ENCODE assay signal across 16 mouse cellular contexts in the genomic region with DNA sequence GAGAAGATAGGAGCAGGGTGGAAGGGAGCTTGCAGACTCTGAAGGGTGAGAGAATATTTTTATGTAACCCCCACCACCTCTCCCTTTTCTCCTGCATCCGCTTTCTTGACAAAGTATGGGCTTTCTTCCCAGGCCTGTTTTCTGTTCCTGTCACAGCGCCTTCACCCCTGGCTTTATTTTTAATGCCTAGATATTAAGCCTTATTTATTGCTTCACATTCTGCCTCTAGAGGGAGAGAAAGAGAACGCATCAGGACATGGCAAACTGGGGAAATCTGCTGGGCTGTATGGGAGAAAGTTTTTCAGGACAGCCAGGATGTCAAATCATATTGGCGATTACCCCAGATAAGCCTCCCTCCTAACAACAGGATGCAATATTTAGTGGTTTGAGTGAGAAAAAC. TPM values are rescaled to one million over a fixed set of nuclear protein-coding genes. Genes with fewer than 3 reads are reported as not detected.
DNase-seq lines count a peak whose midpoint lies in the region; ATAC-seq and TF ChIP-seq lines count a peak whose summit lies in the region.
"Had no signal": no experiment of that assay in that cellular context is flagged by ENCODE, and none has a peak within 500 bp of the region (broad histone marks: within the 10 kb centered on the region; RNA-seq: fewer than 3 reads in every experiment).

No protein-coding gene starts in this region.

- no peaks in the 10 kb centered on the region for H3K36me3 ChIP-seq in forebrain, embryonic 14.5 days (ENCODE audit: control insufficient read depth, insufficient read depth, low read length)
- H3K36me3 ChIP-seq in forebrain, embryonic 15.5 days: no peaks in the 10 kb centered on the region
- H3K36me3 ChIP-seq in kidney, adult 2 months (ENCODE audit: control insufficient read depth, insufficient read depth, low read length): no peaks in the 10 kb centered on the region
- no peaks in the 10 kb centered on the region for H3K36me3 ChIP-seq in midbrain, postnatal 0 days (ENCODE audit: insufficient read depth, low read length)
- no peaks in the 10 kb centered on the region for H3K36me3 ChIP-seq in midbrain, embryonic 13.5 days
- H3K36me3 ChIP-seq in stomach, postnatal 0 days (ENCODE audit: control insufficient read depth, insufficient read depth, low read length): no peaks in the 10 kb centered on the region
- H3K36me3 ChIP-seq: embryonic facial prominence, embryonic 15.5 days had no signal

- ATAC-seq in forebrain, embryonic 14.5 days: no peak
- no peak for ATAC-seq in forebrain, embryonic 15.5 days (replicated peaks)
- ATAC-seq in midbrain, postnatal 0 days (ENCODE audit: low FRiP score): no peak
- ATAC-seq in midbrain, embryonic 13.5 days: no peak
- ATAC-seq in stomach, postnatal 0 days (ENCODE audit: low FRiP score, low TSS enrichment): no peak
- ATAC-seq: forebrain, embryonic 16.5 days; inflammation-experienced regulatory T-cells, adult 6 months had no signal

- H3K9me3 ChIP-seq in forebrain, embryonic 14.5 days (replicated peaks; ENCODE audit: control insufficient read depth, low read length): no peaks in the 10 kb centered on the region
- H3K9me3 ChIP-seq in forebrain, embryonic 15.5 days: no peaks in the 10 kb centered on the region
- no peaks in the 10 kb centered on the region for H3K9me3 ChIP-seq in midbrain, postnatal 0 days (ENCODE audit: low read length)
- H3K9me3 ChIP-seq in midbrain, embryonic 13.5 days: no peaks in the 10 kb centered on the region
- H3K9me3 ChIP-seq in stomach, postnatal 0 days (ENCODE audit: control insufficient read depth, low read length): no peaks in the 10 kb centered on the region
- H3K9me3 ChIP-seq: embryonic facial prominence, embryonic 15.5 days had no signal

- no peak overlapping the region for H3K27ac ChIP-seq in forebrain, embryonic 14.5 days (ENCODE audit: low read depth, low read length)
- H3K27ac ChIP-seq in forebrain, embryonic 15.5 days (replicated peaks): no peak overlapping the region
- H3K27ac ChIP-seq in kidney, adult 2 months (ENCODE audit: insufficient read depth, low read depth, low read length): peak overlapping the region; percentile 3; the same call in 1 of the 2 replicates
- H3K27ac ChIP-seq in midbrain, postnatal 0 days (ENCODE audit: low read depth, low read length): no peak overlapping the region
- no peak overlapping the region for H3K27ac ChIP-seq in midbrain, embryonic 13.5 days
- no peak overlapping the region for H3K27ac ChIP-seq in stomach, postnatal 0 days (replicated peaks)
- H3K27ac ChIP-seq: embryonic facial prominence, embryonic 15.5 days; liver, embryonic 14.5 days had no signal

- no peak overlapping the region for H3K4me2 ChIP-seq in forebrain, embryonic 14.5 days (ENCODE audit: low read length)
- no peak overlapping the region for H3K4me2 ChIP-seq in forebrain, embryonic 15.5 days (replicated peaks)
- H3K4me2 ChIP-seq in midbrain, postnatal 0 days (ENCODE audit: low read depth, low read length, poor library complexity, severe bottlenecking): no peak overlapping the region
- no peak overlapping the region for H3K4me2 ChIP-seq in midbrain, embryonic 13.5 days (replicated peaks)
- H3K4me2 ChIP-seq in stomach, postnatal 0 days (replicated peaks; ENCODE audit: low read depth): no peak overlapping the region
- H3K4me2 ChIP-seq: embryonic facial prominence, embryonic 15.5 days had no signal

- 52% methylated on average over 4 of the region's 4 CpGs for WGBS in forebrain, embryonic 14.5 days
- WGBS in forebrain, embryonic 15.5 days: 59% methylated on average over 4 of the region's 4 CpGs
- 52% methylated on average over 4 of the region's 4 CpGs for WGBS in kidney, adult 2 months
- 55% methylated on average over 4 of the region's 4 CpGs for WGBS in midbrain, postnatal 0 days
- 53% methylated on average over 4 of the region's 4 CpGs for WGBS in midbrain, embryonic 13.5 days
- WGBS in stomach, postnatal 0 days: 24% methylated on average over 4 of the region's 4 CpGs

- no peak for TF ChIP-seq POLR2A in kidney, adult 2 months (IDR thresholded peaks at IDR 0.05; ENCODE audit: low read depth, low read length)

- H3K4me1 ChIP-seq in forebrain, embryonic 14.5 days (ENCODE audit: control insufficient read depth, insufficient read depth, low read length): peaks cover 5% of the 10 kb centered on the region
- peaks cover 9% of the 10 kb centered on the region for H3K4me1 ChIP-seq in forebrain, embryonic 15.5 days
- no peaks in the 10 kb centered on the region for H3K4me1 ChIP-seq in kidney, adult 2 months (ENCODE audit: control insufficient read depth, insufficient read depth, low read length)
- H3K4me1 ChIP-seq in midbrain, postnatal 0 days (ENCODE audit: insufficient read depth, low read length): no peaks in the 10 kb centered on the region
- peaks cover 44% of the 10 kb centered on the region for H3K4me1 ChIP-seq in midbrain, embryonic 13.5 days (replicated peaks)
- no peaks in the 10 kb centered on the region for H3K4me1 ChIP-seq in stomach, postnatal 0 days (replicated peaks; ENCODE audit: control insufficient read depth, insufficient read depth)

- H3K27me3 ChIP-seq in forebrain, embryonic 14.5 days (replicated peaks; ENCODE audit: control insufficient read depth, insufficient read depth, low read length): peaks cover 10% of the 10 kb centered on the region
- peaks cover 58% of the 10 kb centered on the region for H3K27me3 ChIP-seq in forebrain, embryonic 15.5 days
- H3K27me3 ChIP-seq in kidney, adult 2 months (replicated peaks; ENCODE audit: control insufficient read depth, insufficient read depth, low read length): no peaks in the 10 kb centered on the region; the same call in 1 of the 2 replicates
- no peaks in the 10 kb centered on the region for H3K27me3 ChIP-seq in midbrain, postnatal 0 days (ENCODE audit: insufficient read depth, low read length)
- H3K27me3 ChIP-seq in midbrain, embryonic 13.5 days: 0 out of 2 replicates have a peak, but pooled peaks cover 3% of the 10 kb centered on the region
- H3K27me3 ChIP-seq in stomach, postnatal 0 days (ENCODE audit: control insufficient read depth, insufficient read depth, low read length): no peaks in the 10 kb centered on the region
- H3K27me3 ChIP-seq: embryonic facial prominence, embryonic 15.5 days had no signal

- H3K9ac ChIP-seq in forebrain, embryonic 14.5 days (ENCODE audit: low read length): no peak overlapping the region
- H3K9ac ChIP-seq in forebrain, embryonic 15.5 days (replicated peaks): no peak overlapping the region
- no peak overlapping the region for H3K9ac ChIP-seq in midbrain, postnatal 0 days (replicated peaks; ENCODE audit: low read length, poor library complexity, severe bottlenecking)
- H3K9ac ChIP-seq in midbrain, embryonic 13.5 days (replicated peaks): no peak overlapping the region
- H3K9ac ChIP-seq in stomach, postnatal 0 days (ENCODE audit: low read length): no peak overlapping the region
- H3K9ac ChIP-seq: embryonic facial prominence, embryonic 15.5 days; liver, embryonic 14.5 days had no signal

- peak; percentile 26 for DNase-seq in forebrain, embryonic 14.5 days (ENCODE audit: low spot score)
- DNase-seq in kidney, adult 2 months: peak; percentile 54
- DNase-seq in kidney, adult 8-10 months: no peak
- DNase-seq in midbrain, postnatal 0 days (ENCODE audit: low spot score): no peak
- no peak for DNase-seq in stomach, postnatal 0 days (ENCODE audit: low spot score)
- no peak for DNase-seq in layer of hippocampus, postnatal 14 days (ENCODE audit: low spot score in 2 of 2)
- DNase-seq: cerebellum, adult 18-20 months; gastrocnemius, postnatal 14 days; right cerebral cortex, postnatal 25 days; thymus, postnatal 25 days had no signal

- no peak for TF ChIP-seq EP300 in stomach, postnatal 0 days (optimal IDR thresholded peaks at IDR 0.05)

- TF ChIP-seq CTCF in kidney, adult 2 months (conservative IDR thresholded peaks at IDR 0.05; ENCODE audit: insufficient read depth, insufficient read length, low read depth, low read length): no peak
- TF ChIP-seq CTCF in midbrain, postnatal 0 days (IDR thresholded peaks at IDR 0.05): peak; percentile 64
- TF ChIP-seq CTCF in stomach, postnatal 0 days (IDR thresholded peaks at IDR 0.05; ENCODE audit: low read depth): peak; percentile 60

- no peak overlapping the region for H3K4me3 ChIP-seq in forebrain, embryonic 14.5 days (ENCODE audit: low read depth, low read length)
- no peak overlapping the region for H3K4me3 ChIP-seq in forebrain, embryonic 15.5 days
- H3K4me3 ChIP-seq in kidney, adult 2 months (ENCODE audit: insufficient read depth, low read depth, low read length): no peak overlapping the region
- no peak overlapping the region for H3K4me3 ChIP-seq in midbrain, postnatal 0 days (ENCODE audit: low read depth, low read length)
- no peak overlapping the region for H3K4me3 ChIP-seq in midbrain, embryonic 13.5 days (replicated peaks)
- no peak overlapping the region for H3K4me3 ChIP-seq in stomach, postnatal 0 days (ENCODE audit: low read depth, low read length)
- H3K4me3 ChIP-seq: embryonic facial prominence, embryonic 15.5 days had no signal

RNA-seq across cellular contexts. Expression of a gene that starts 49.6 kb away (rescaled TPM):
- 30.7 and 37.6 TPM in 2 replicates for polyA plus RNA-seq in forebrain, embryonic 14.5 days (2014; fragmentation: Nextera tagmentation; extraction: Ambion mirVana)
- polyA plus RNA-seq in forebrain, embryonic 15.5 days (2015; fragmentation: Nextera tagmentation; extraction: Ambion mirVana): 35.6 and 44.7 TPM in 2 replicates
- polyA plus RNA-seq in kidney, adult 2 months (2012; rRNA removed): 11.9 and 12.2 TPM in 2 replicates
- 27.1 and 27.2 TPM in 2 replicates for total RNA-seq in midbrain, postnatal 0 days (2014; rRNA removed)
- polyA plus RNA-seq in midbrain, postnatal 0 days (2015; fragmentation: Nextera tagmentation; extraction: Ambion mirVana): 30.0 and 30.5 TPM in 2 replicates
- polyA plus RNA-seq in midbrain, embryonic 13.5 days (2015; fragmentation: Nextera tagmentation; extraction: Ambion mirVana): 93.8 and 94.0 TPM in 2 replicates
- 3.6 and 3.7 TPM in 2 replicates for polyA plus RNA-seq in stomach, postnatal 0 days (2015; fragmentation: Nextera tagmentation; extraction: Ambion mirVana)
- total RNA-seq in layer of hippocampus, postnatal 14 days (2021): 1 to 10 TPM; 4.8 to 6.1 TPM

Comparison
In these comparisons a context has a peak if more than half of its experiments do, and no peak if none do; other contexts are left out.
1. DNase-seq: peak in forebrain, embryonic 14.5 days (single experiment) and kidney, adult 2 months (single experiment); none in kidney, adult 8-10 months (0 of 2), midbrain, postnatal 0 days (single experiment), stomach, postnatal 0 days (single experiment) and layer of hippocampus, postnatal 14 days (0 of 2).